8 mouse cellular contexts compared by ENCODE assay signal in the genomic region with DNA sequence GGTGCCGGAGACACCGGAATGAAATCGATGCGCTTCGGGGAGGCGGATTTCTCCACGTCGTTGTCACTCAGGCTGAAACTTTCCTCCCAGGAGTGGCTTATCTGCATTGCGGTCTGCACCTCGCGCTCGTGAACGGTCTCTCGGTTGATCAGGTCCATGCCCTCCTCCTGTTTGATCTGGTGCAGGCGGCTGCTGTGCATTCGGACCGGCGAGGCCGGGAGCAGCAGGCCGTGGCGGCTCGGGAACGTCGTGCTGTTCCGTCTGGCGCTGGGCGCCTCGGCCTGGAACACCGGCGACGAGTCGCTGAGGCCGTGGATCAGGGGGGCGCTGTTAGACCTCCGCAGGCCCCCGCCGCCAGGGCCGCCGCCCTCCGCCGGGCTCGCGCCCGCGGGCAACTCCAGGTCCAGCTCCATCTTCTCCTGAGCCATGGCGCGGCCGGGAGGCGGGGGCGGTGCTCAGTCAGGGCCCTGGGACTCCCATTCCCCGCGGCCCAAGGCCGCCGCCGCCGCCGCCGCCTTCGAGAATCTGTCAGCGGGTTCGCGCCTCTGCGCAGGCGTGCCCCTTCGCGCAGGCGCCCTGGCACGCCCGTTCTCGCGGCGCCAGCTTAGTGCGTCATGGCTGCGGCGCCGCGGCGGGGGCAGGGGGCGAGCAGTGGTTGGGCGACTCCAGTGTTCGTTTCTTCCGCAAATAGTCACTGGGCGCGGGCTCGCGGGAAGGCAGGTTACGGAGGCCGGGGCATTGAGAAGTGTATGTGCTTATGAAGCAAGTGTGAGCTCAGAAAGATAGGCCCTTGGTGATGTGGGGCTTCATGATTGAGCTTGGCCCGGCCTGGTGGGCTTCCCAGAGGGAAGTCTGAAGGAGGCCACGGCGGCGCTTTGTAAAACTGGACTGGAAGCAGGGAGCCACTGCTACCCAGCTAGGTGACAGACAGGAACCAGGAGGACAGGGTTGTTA. TPM values are rescaled to one million over a fixed set of nuclear protein-coding genes. Genes with fewer than 3 reads are reported as not detected.
DNase-seq lines count a peak whose midpoint lies in the region; ATAC-seq and TF ChIP-seq lines count a peak whose summit lies in the region.

A gene (minus strand): TSS at position 428 of the 954 bp plus-strand sequence.

- WGBS in hindbrain, postnatal 0 days: under 1% methylated on average over 71 of the region's 92 CpGs

- intact Hi-C loops in gastrocnemius, adult 2 months (cut with DNase I): loop anchor here (5.0 to 10.0 kb wide), 2 partner anchors 175 to 488 kb away; a partner anchor contains a TSS
- intact Hi-C loops in left cerebral cortex, adult 2 months (cut with DNase I): loop anchor here (1.0 to 5.0 kb wide), 3 partner anchors 79 to 395 kb away; no protein-coding TSS in a partner anchor

- no peaks in the 10 kb centered on the region for H3K36me3 ChIP-seq in hindbrain, postnatal 0 days (ENCODE audit: insufficient read depth, low read length)

- peak within 1 kb of the TSS; percentile 96 for H3K27ac ChIP-seq in gastrocnemius, adult 2 months
- peak within 1 kb of the TSS; percentile 87 for H3K27ac ChIP-seq in hindbrain, postnatal 0 days
- peak within 1 kb of the TSS; percentile 97 for H3K27ac ChIP-seq in left cerebral cortex, adult 2 months

- peak; percentile 77 for DNase-seq in WW6 (ENCODE audit: low read depth, low spot score)
- peak; percentile 88 to 94 for DNase-seq in cerebellum, postnatal 4 days (ENCODE audit: low spot score in 2 of 2)
- DNase-seq in gastrocnemius, adult 2 months: peak; percentile 95
- peak; percentile 97 for DNase-seq in hindbrain, postnatal 0 days (ENCODE audit: low spot score)
- DNase-seq in left cerebral cortex, adult 2 months (ENCODE audit: extremely low spot score in 1 of 2, low spot score in 2 of 2): peak; percentile 93 to 94
- DNase-seq in right cerebral cortex, adult 2 months (ENCODE audit: low spot score in 2 of 2): peak; percentile 87
- peak; percentile 91 for DNase-seq in urinary bladder, postnatal 14 days (ENCODE audit: low spot score)

- H3K27me3 ChIP-seq in hindbrain, postnatal 0 days (ENCODE audit: insufficient read depth, low read length): no peaks in the 10 kb centered on the region

- TF ChIP-seq CTCF in gastrocnemius, adult 2 months (IDR thresholded peaks at IDR 0.05): peak; percentile 46
- TF ChIP-seq CTCF in hindbrain, postnatal 0 days (IDR thresholded peaks at IDR 0.05; ENCODE audit: low read depth): peak; percentile 15; the same call in 1 of the 2 replicates
- TF ChIP-seq CTCF in left cerebral cortex, adult 2 months (IDR thresholded peaks at IDR 0.05): peak; percentile 6

- H3K4me1 ChIP-seq in hindbrain, postnatal 0 days (ENCODE audit: insufficient read depth, low read length): peaks cover 6% of the 10 kb centered on the region; the same call in 1 of the 2 replicates

- peak within 1 kb of the TSS; percentile 90 for H3K4me2 ChIP-seq in hindbrain, postnatal 0 days (ENCODE audit: low read depth, low read length)

- ATAC-seq in hindbrain, postnatal 0 days: peak; percentile 99
- peak; percentile 97 for ATAC-seq in megakaryocyte, adult 5-6 weeks (ENCODE audit: poor library complexity, severe bottlenecking)

- peak within 1 kb of the TSS; percentile 90 for H3K4me3 ChIP-seq in gastrocnemius, adult 2 months
- H3K4me3 ChIP-seq in hindbrain, postnatal 0 days (ENCODE audit: low read length): peak within 1 kb of the TSS; percentile 72
- peak within 1 kb of the TSS; percentile 68 for H3K4me3 ChIP-seq in left cerebral cortex, adult 2 months

- H3K9ac ChIP-seq in hindbrain, postnatal 0 days (replicated peaks; ENCODE audit: low read length): peak within 1 kb of the TSS; percentile 92

- H3K9me3 ChIP-seq in hindbrain, postnatal 0 days (ENCODE audit: low read length): no peaks in the 10 kb centered on the region

RNA-seq across cellular contexts. Expression of the gene that starts here (rescaled TPM):
- total RNA-seq in gastrocnemius, adult 2 months (2021): 10 to 100 TPM; 21.8 to 23.5 TPM
- total RNA-seq in hindbrain, postnatal 0 days (2014; rRNA removed): 17.0 and 21.0 TPM in 2 replicates
- polyA plus RNA-seq in hindbrain, postnatal 0 days (2015; fragmentation: Nextera tagmentation; extraction: Ambion mirVana): 58.4 and 59.0 TPM in 2 replicates
- total RNA-seq in left cerebral cortex, adult 2 months (2021): 10 to 100 TPM; 26.8 to 32.2 TPM
- 30.1 and 31.3 TPM in 2 replicates for total RNA-seq in megakaryocyte, adult 5-6 weeks (2015)
- total RNA-seq in megakaryocyte, adult 5-6 weeks (2017): 5.9 and 8.3 TPM in 2 replicates

Comparison
In these comparisons a context has a peak if more than half of its experiments do, and no peak if none do; other contexts are left out.
1. Peak in every context shown above with its lines: DNase-seq, ATAC-seq, H3K4me3 ChIP-seq and H3K27ac ChIP-seq.